5 mouse cellular contexts compared by ENCODE assay signal in genomic region chr7:42655211-42655610, GRCm38 (mm10).
DNase-seq lines count a peak whose midpoint lies in the region.

No protein-coding gene starts in this region.

- peak; percentile 5 for DNase-seq in 3T3-L1 (ENCODE audit: low read depth, low spot score)
- DNase-seq in ES-CJ7 (ENCODE audit: low read depth, low spot score) = peak; percentile 53
- DNase-seq in NIH3T3 (ENCODE audit: low read depth) = peak; percentile 3
- peak; percentile 57 for DNase-seq in R1 (ENCODE audit: low read depth, low spot score)
- DNase-seq in ZHBTc4 (ENCODE audit: low read depth, low spot score) = peak; percentile 28

Comparison
In these comparisons a context has a peak if more than half of its experiments do, and no peak if none do; other contexts are left out.
1. Peak in every context shown above with its lines: DNase-seq.
2. DNase-seq: peak in every context shown above with its lines; median percentile 57 in R1; 53 in ES-CJ7; 28 in ZHBTc4; 5 in 3T3-L1; 3 in NIH3T3.